Mouse (Mus musculus) right cerebral cortex, postnatal 4 days (tissue): Measurements from ENCODE around the gene Kif15.

Experiments
- DNase-seq: peaks from one replicate; pipeline ENCODE4 v3.0.0-alpha.2; 2022

Gene Kif15

GRCm38 (mm10) chr9:122950643-122951475, at the start of gene Kif15, which contains the start of gene 1110059G10Rik:
Gene Kif15, plus strand, starts transcription at chr9:122951046.
Gene 1110059G10Rik, minus strand, starts transcription at chr9:122951000.
- peak; percentile 98 for DNase-seq

DNA sequence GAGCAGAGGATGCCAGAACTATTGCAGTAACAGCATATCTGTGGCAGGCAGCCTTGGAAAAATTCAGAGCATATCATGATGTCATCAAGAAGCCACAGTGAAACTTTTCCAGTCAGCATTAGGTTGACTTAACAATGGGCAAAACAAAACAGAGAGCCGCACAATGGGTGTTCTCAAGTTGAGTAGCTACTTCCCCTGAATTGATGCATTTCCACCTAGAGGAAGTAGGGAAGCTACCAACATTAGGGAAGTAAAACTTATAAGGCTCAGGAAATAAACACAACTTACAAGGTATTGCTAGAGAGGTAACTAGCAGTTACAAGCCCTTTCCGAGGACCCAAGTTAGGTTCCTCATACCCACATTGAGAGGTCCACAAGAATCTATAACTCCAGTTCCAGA, 49.8 kb upstream of the Kif15 start:
- no peak for DNase-seq

- peak; percentile 65 for DNase-seq
Observed at GRCm38 (mm10) chr9:122902717-122903535, 47.9 kb upstream of the Kif15 start.

GRCm38 (mm10) chr9:122922436-122922835, 28.4 kb upstream of the Kif15 start:
- DNase-seq, result no peak

GRCm38 (mm10) chr9:122922936-122923381, 27.9 kb upstream of the Kif15 start, which contains the start of gene Zfp105:
Gene Zfp105, plus strand, starts transcription at chr9:122923072.
- peak; percentile 73 for DNase-seq

- no peak for DNase-seq
Observed at GRCm38 (mm10) chr9:122928915-122929314, 21.9 kb upstream of the Kif15 start.

- no peak for DNase-seq
Observed at GRCm38 (mm10) chr9:122998406-122999192, 47.8 kb downstream of the Kif15 start.

DNA sequence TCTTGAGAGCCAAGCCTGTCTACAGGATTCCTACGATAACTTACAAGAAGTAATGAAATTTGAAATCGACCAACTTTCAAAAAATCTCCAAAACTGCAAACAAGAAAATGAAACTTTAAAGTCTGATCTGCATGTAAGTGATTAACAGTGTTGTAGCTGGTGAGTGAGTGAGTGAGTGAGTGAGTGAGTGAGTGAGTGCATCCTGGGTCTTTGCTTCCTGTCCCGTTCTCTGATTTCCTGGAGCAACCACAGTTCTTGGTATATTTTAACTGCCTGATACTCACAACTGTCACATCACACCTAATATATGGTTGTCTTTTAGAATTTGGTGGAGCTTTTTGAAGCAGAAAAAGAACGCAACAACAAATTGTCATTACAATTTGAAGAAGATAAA, 48.3 kb downstream of the Kif15 start:
- DNase-seq, result no peak

GRCm38 (mm10) chr9:123004718-123005117, 53.9 kb downstream of the Kif15 start:
- DNase-seq, result no peak

DNA sequence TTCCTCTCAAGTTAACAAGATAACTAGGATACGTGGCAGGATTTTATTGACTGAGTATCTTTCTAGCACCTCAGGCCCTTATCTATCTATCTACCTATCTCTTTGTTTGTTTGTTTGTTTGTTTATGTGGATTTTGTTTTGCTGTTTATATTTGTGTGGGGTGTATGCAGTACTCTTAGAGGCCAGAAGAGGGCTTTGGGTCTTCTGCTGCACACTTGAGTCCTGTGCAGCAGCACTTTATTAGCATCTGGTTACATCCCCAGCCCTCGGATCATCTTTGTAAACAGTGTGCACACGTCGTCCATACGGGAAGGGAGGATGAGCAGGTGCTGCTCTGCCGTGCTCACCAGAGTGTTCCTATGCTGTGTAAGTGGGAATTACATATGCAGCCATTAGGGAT, 55.2 kb downstream of the Kif15 start:
- DNase-seq, result no peak

DNA sequence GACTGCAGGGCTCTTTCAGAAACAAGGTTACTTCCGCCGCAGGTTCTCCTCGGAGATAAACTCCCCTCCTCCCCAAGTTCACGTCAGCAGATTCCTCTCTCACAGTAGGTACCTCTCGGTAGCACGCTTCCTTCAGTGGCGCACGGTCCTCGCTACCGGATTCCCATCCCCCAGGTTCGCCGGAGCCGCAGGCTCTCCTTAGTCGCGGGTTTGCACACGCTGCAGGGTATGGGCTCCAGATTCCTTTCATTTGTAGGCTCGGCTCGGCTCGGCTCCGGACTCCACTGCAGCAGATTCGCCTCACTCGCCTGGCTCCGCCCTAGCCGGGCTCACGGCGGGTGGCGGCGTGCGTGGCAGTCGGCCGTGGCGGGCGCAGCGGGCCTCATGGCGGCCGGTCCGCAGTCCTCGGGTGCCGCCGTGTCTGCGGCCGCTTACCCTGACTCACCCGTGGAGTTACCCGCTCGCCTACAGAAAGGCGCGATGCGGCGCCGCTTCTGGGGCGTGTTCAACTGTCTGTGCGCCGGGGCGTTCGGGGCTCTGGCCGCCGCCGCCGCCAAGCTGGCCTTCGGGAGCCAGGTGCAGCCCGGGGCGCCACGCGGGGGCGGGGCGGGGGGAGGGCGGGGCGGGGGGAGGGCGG, 70.3 kb downstream of the Kif15 start, which contains the start of gene Tmem42:
Tmem42 (plus strand) TSS at position 332 of the 637 bp plus-strand sequence.
- DNase-seq, result peak; percentile 80

- DNase-seq, result no peak
Observed at GRCm38 (mm10) chr9:123021636-123022379, 71.0 kb downstream of the Kif15 start.

DNA sequence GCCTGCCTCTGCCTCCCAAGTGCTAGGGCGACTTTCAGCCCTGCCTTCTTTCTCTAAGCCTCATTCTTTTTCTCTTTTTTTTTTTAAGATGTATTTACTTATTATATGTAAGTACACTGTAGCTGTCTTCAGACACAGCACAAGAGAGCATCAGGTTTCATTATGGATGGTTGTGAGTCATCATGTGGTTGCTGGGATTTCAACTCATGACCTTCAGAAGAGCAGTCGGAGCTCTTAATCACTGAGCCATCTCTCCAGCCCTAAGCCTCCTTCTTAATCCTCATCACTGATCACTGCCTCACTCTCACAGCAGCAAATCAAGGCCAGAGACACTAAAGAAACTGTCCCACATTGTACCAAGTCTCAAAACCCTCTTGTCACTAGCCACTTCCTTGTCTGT, 73.4 kb downstream of the Kif15 start:
- no peak for DNase-seq

- no peak for DNase-seq
Observed at GRCm38 (mm10) chr9:123031496-123032246, 80.8 kb downstream of the Kif15 start.

DNA sequence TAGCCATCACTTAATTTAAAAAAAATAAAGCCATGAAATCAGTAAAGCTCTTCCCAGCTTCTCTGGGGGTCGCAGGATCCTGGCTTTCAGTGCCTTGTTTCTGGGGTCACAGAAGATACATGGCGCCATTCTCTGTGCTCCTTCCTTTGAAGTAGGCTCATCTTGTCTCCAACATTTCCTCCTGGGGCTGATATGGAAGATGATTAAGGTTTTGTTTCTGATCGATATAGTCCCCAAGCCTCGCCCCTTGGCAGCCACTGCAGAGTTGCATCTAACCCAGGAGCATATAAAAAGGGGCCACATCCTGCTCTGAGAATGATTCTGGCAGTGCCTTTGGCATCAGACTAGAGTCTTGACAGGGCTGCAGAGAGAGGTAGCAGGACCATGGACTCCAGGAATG, 83.6 kb downstream of the Kif15 start, which contains the start of gene Tgm4:
Tgm4 (plus strand) TSS at position 301 of the 400 bp plus-strand sequence.
- no peak for DNase-seq

DNA sequence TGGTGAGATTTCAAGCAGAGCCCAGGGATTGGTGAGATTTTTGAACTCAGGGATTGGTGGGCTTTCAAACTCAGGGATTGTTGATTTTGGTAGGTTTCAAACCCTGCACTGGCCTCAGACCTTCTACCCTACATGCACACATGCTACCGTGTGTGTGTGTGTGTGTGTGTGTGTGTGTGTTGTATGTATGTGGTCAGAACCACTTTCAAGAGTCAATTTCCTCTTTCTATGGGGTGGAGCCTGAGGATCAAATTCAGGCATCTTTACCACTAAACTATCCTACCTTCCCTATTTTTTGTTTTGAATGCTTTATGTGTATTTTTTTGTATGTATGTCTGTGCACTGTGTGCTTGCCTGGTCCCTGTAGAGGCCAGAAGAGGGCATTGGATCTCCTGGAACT, 96.8 kb downstream of the Kif15 start:
- no peak for DNase-seq

GRCm38 (mm10) chr9:123058724-123059292, 108.0 kb downstream of the Kif15 start:
- no peak for DNase-seq

- no peak for DNase-seq
Observed at GRCm38 (mm10) chr9:123060172-123060571, 109.3 kb downstream of the Kif15 start.
